Mouse (Mus musculus): Measurements from ENCODE around the gene Syt5.

DNA sequence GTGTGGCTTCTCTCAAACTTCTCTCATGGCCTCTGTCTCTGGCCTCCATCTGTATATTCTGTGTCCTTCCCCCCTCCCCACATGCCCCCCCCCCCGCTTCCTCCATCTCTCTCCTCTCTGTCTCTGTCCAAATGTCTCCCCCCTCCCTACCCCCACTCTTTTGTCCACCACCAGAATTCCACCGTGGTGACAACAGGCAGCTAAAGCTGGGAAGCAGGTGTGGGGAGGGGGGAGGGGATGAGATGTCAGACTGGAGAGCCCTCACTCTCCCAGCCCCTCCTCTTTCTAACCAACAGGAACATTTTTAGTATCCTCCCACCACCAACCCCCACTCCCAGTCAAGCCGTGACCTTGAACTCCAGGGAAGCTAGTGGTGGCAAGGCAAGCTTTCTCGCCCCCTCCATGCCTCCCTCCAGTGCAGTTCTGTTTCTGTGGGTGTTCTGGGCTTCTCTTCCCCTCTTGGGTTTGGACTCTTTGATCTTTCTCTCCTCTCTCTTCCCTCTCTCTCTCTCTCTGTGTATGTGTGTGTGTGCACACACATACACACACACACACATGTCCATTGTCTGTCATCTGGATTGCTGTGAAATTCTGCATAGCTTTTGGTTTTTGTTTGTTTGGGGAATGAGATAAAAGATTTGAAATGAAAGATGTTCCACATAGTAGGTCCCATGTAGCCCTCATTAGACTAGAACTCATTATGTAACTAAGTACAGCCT lies 30.9 kb downstream of the Syt5 start, which contains the start of gene Tnnt1:
- peak; percentile 86 for TF ChIP-seq POLR2A (IDR thresholded peaks at IDR 0.05; ENCODE audit: insufficient read depth, low read depth, low read length)
- TF ChIP-seq CTCF (IDR thresholded peaks at IDR 0.05): no peak

All from heart, adult 2 months (tissue).